Mouse (Mus musculus): ENCODE measurements around the gene Angpt4.
A peak's percentile ranks its signal among the peaks of the same experiment; 100 is the strongest.

Gene Angpt4

DNA sequence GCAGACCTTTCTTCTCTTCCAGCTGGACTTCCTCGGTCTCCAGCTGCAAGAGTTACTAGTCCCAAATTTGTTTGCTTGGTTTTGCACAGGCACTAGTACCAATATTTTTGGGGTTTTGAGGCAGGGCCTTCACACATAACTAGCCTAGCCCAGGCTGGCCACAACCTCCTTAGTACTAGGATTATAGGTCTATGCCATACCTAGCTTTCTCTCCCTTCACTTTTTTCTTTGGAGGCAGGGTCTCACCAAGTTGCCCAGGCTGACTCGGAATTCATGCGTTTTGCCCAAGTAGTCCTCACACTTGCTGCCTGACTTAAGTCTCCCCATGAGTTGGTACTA is 69.3 kb downstream of the Angpt4 start:
- ATAC-seq (ENCODE audit: low TSS enrichment) = peak; percentile 47

GRCm38 (mm10) chr2:151981268-151981667 is 70.3 kb downstream of the Angpt4 start:
- no peak for ATAC-seq (ENCODE audit: low TSS enrichment)

DNA sequence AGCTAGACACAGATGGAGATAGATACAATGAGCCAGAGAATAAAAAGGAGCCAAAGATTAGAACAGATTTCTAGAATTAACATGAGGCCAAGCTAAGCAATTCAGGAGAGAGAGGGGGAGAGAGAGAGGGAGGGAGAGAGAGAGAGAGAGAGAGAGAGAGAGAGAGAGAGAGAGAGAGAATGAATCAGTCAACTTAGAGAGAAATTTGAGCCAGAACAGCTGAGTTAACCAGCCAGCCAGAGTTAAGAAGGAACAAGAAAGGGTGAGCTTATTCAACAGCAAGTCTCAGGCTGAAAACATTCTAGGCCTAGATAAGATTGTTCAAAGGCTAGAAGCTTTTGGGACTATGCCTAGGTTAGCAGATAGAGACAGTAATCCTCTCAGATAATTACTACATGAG is 71.5 kb downstream of the Angpt4 start:
- no peak for ATAC-seq (ENCODE audit: low TSS enrichment)

- 0 out of 2 replicates have a peak, but pooled peaks have one; percentile 13 for ATAC-seq (ENCODE audit: low TSS enrichment)
Observed at GRCm38 (mm10) chr2:151984019-151984418, 73.0 kb downstream of the Angpt4 start.

GRCm38 (mm10) chr2:151985426-151986172 is 74.6 kb downstream of the Angpt4 start:
- ATAC-seq (ENCODE audit: low TSS enrichment) = no peak

- no peak for ATAC-seq (ENCODE audit: low TSS enrichment)
Observed at GRCm38 (mm10) chr2:151986958-151987357, 75.9 kb downstream of the Angpt4 start.

GRCm38 (mm10) chr2:151988978-151989377 is 78.0 kb downstream of the Angpt4 start:
- ATAC-seq (ENCODE audit: low TSS enrichment) = no peak

DNA sequence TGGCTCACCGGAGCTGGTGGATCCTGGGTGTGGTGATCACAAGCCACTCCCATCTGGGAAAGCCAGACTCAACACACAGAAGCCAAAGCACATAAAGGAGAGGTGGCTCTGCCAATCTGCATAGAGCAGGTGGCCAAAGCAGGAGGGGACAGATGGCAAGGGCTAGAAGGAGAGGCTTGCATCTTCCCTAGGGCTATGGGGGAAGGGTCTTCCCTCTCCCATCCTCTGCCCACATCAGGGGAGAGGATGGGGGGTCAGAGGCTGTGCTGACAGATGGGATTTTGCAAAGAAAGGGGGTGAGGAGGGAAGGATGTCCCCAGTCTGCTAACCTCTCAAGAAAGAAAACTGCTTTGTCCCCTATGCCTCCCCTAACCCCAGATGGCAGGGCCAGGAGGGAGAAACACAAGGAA is 80.0 kb downstream of the Angpt4 start:
- ATAC-seq (ENCODE audit: low TSS enrichment) = no peak

DNA sequence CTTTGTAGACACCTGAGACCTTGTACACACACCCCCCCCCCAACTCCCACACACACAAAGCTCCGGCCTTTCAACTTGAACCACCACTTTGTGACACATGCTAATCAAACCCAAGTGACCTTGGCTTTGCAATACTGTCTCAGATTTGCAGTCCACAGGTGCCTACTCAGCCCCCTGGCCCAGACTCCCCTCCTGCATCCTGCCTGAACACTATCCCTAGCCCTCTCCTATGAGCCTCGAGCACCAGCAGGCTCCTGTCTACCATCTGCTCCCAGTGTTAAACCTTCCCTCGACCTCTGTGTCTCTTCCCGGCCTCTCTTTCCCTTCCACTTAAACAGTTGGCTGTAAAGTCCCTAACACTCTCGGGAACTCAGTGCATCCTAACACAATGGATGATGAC is 80.4 kb downstream of the Angpt4 start:
- ATAC-seq (ENCODE audit: low TSS enrichment) = no peak

DNA sequence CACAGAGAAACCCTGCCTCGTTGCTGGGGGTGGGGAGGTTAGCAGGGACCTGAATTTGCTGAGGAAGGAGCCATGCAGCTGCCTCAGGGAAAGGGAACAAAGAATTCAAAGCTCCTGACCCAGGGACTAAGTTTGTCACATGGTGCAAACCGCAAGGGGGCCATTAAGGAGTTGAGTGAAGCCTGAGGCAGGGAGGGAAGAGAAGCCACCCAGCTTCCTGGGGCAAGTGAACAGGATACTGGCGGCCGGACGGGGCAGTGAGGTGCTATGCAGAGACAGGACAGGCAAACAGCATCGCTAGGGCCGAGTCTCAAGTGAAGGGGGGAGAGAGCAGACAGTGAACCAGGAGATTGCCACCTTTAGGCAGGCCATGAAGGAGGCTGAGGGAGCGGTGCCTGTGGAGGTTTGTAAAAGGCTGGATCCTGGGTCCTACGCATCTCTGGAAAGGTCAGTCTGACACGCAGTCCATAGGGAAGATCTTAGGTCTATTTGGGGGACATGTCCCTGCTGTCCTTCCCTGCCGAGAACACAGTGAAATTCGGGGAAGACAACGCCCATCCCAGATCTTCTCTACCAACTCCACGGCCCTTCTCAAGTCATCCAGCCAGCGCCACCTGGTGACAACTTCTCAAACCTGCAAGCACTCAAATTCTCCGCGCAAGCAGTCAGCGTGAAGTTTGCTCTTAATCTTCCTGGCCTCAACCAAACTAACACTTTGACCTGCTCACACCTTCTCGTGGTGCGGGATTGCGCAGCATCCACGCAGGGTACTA is 83.5 kb downstream of the Angpt4 start:
- peak; percentile 75 for ATAC-seq (ENCODE audit: low TSS enrichment)

All from frontal cortex, adult (tissue).